Mouse (Mus musculus): Measurements from ENCODE around the gene Gfpt2. TPM values are rescaled to one million over a fixed set of nuclear protein-coding genes. Genes with fewer than 3 reads are reported as not detected.

Gene Gfpt2
- total and polyA plus RNA-seq, 2 experiments, result 0.20 to 0.28 TPM

- Histone ChIP-seq H3K79me2 (ENCODE audit: control insufficient read depth, insufficient read depth, low read length) (no peaks in the 10 kb centered on the region), H3K27me3 (ENCODE audit: control insufficient read depth, insufficient read depth, low read length) (no peaks in the 10 kb centered on the region), H3K4me3 (ENCODE audit: insufficient read depth, low read depth, low read length) (no peak overlapping the region), H3K9ac (ENCODE audit: low read depth, low read length) (no peak overlapping the region), H3K36me3 (ENCODE audit: control insufficient read depth, insufficient read depth, low read length) (no peaks in the 10 kb centered on the region), H3K27ac (replicated peaks; ENCODE audit: insufficient read depth, low read depth, low read length) (no peak overlapping the region), H3K4me1 (ENCODE audit: control insufficient read depth, insufficient read depth, low read length) (no peaks in the 10 kb centered on the region; the same call in none of the 2 replicates)
- TF ChIP-seq CTCF (IDR thresholded peaks at IDR 0.05; ENCODE audit: low read depth, low read length) (no peak), POLR2A (IDR thresholded peaks at IDR 0.05; ENCODE audit: extremely low read depth, insufficient read depth, low read length) (no peak)
- 43% methylated on average over 11 of the region's 11 CpGs for WGBS
- DNase-seq (ENCODE audit: extremely low read depth, low read depth, low spot score), result peak; percentile 69
These were observed 41.4 kb downstream of the Gfpt2 start for GRCm38 (mm10) chr11:49835257-49835956.

GRCm38 (mm10) chr11:49837717-49838407, 43.9 kb downstream of the Gfpt2 start:
- Histone ChIP-seq H3K4me1 (ENCODE audit: control insufficient read depth, insufficient read depth, low read length) (peaks cover 2% of the 10 kb centered on the region), H3K79me2 (ENCODE audit: control insufficient read depth, insufficient read depth, low read length) (no peaks in the 10 kb centered on the region), H3K27ac (replicated peaks; ENCODE audit: insufficient read depth, low read depth, low read length) (no peak overlapping the region), H3K4me3 (ENCODE audit: insufficient read depth, low read depth, low read length) (no peak overlapping the region), H3K27me3 (ENCODE audit: control insufficient read depth, insufficient read depth, low read length) (no peaks in the 10 kb centered on the region), H3K36me3 (ENCODE audit: control insufficient read depth, insufficient read depth, low read length) (no peaks in the 10 kb centered on the region), H3K9ac (ENCODE audit: low read depth, low read length) (no peak overlapping the region)
- DNase-seq (ENCODE audit: extremely low read depth, low read depth, low spot score), result peak; percentile 75
- no peak for TF ChIP-seq POLR2A (IDR thresholded peaks at IDR 0.05; ENCODE audit: extremely low read depth, insufficient read depth, low read length)
- no peak for TF ChIP-seq CTCF (IDR thresholded peaks at IDR 0.05; ENCODE audit: low read depth, low read length)
- 37% methylated on average over 13 of the region's 13 CpGs for WGBS

DNA sequence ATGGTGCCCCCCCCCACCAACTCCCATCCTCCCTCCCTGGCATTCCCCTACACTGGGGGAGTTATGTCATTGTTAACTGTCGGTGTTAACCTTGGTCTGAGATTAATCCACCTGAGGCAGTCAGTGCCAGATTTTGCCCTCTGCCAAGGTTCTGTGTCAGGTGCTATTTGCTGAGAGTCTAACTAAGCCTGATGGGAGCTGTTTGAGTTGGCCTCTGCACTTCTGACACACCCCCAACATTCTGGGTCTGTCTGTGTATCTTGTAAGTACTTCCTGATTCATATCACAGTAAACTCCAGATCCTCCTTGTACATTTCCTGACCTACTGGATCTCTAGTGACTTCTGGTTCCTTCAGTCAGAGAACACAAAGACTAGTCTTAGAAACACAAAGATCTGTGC, 46.7 kb downstream of the Gfpt2 start:
- Histone ChIP-seq H3K27ac (replicated peaks; ENCODE audit: insufficient read depth, low read depth, low read length) (no peak overlapping the region), H3K36me3 (ENCODE audit: control insufficient read depth, insufficient read depth, low read length) (no peaks in the 10 kb centered on the region), H3K4me3 (ENCODE audit: insufficient read depth, low read depth, low read length) (no peak overlapping the region), H3K9ac (ENCODE audit: low read depth, low read length) (no peak overlapping the region), H3K27me3 (ENCODE audit: control insufficient read depth, insufficient read depth, low read length) (no peaks in the 10 kb centered on the region), H3K4me1 (ENCODE audit: control insufficient read depth, insufficient read depth, low read length) (peaks cover 2% of the 10 kb centered on the region), H3K79me2 (ENCODE audit: control insufficient read depth, insufficient read depth, low read length) (no peaks in the 10 kb centered on the region)
- DNase-seq (ENCODE audit: extremely low read depth, low read depth, low spot score), result peak; percentile 94
- TF ChIP-seq CTCF (IDR thresholded peaks at IDR 0.05; ENCODE audit: low read depth, low read length) (no peak), POLR2A (IDR thresholded peaks at IDR 0.05; ENCODE audit: extremely low read depth, insufficient read depth, low read length) (no peak)
- 5% methylated on average over 1 of the region's 1 CpGs for WGBS

- 5% methylated on average over 1 of the region's 1 CpGs for WGBS
- no peaks in the 10 kb centered on the region for H3K36me3 ChIP-seq (ENCODE audit: control insufficient read depth, insufficient read depth, low read length)
- H3K27me3 ChIP-seq (ENCODE audit: control insufficient read depth, insufficient read depth, low read length), result no peaks in the 10 kb centered on the region
- no peak for TF ChIP-seq POLR2A (IDR thresholded peaks at IDR 0.05; ENCODE audit: extremely low read depth, insufficient read depth, low read length)
- H3K4me1 ChIP-seq (ENCODE audit: control insufficient read depth, insufficient read depth, low read length), result peaks cover 4% of the 10 kb centered on the region
- peak; percentile 72 for DNase-seq (ENCODE audit: extremely low read depth, low read depth, low spot score)
- H3K27ac ChIP-seq (replicated peaks; ENCODE audit: insufficient read depth, low read depth, low read length), result no peak overlapping the region
- H3K9ac ChIP-seq (ENCODE audit: low read depth, low read length), result no peak overlapping the region
- no peaks in the 10 kb centered on the region for H3K79me2 ChIP-seq (ENCODE audit: control insufficient read depth, insufficient read depth, low read length)
- no peak overlapping the region for H3K4me3 ChIP-seq (ENCODE audit: insufficient read depth, low read depth, low read length)
These were observed 47.9 kb downstream of the Gfpt2 start for GRCm38 (mm10) chr11:49841886-49842285.

GRCm38 (mm10) chr11:49842718-49843117, 48.7 kb downstream of the Gfpt2 start:
- Histone ChIP-seq H3K27ac (replicated peaks; ENCODE audit: insufficient read depth, low read depth, low read length) (no peak overlapping the region), H3K79me2 (ENCODE audit: control insufficient read depth, insufficient read depth, low read length) (no peaks in the 10 kb centered on the region), H3K4me3 (ENCODE audit: insufficient read depth, low read depth, low read length) (no peak overlapping the region), H3K27me3 (ENCODE audit: control insufficient read depth, insufficient read depth, low read length) (no peaks in the 10 kb centered on the region), H3K9ac (ENCODE audit: low read depth, low read length) (no peak overlapping the region), H3K4me1 (ENCODE audit: control insufficient read depth, insufficient read depth, low read length) (peaks cover 4% of the 10 kb centered on the region), H3K36me3 (ENCODE audit: control insufficient read depth, insufficient read depth, low read length) (no peaks in the 10 kb centered on the region)
- 49% methylated on average over 3 of the region's 3 CpGs for WGBS
- no peak for DNase-seq (ENCODE audit: extremely low read depth, low read depth, low spot score)
- TF ChIP-seq CTCF (IDR thresholded peaks at IDR 0.05; ENCODE audit: low read depth, low read length), result no peak
- TF ChIP-seq POLR2A (IDR thresholded peaks at IDR 0.05; ENCODE audit: extremely low read depth, insufficient read depth, low read length), result no peak

GRCm38 (mm10) chr11:49844311-49844710, 50.3 kb downstream of the Gfpt2 start:
- DNase-seq (ENCODE audit: extremely low read depth, low read depth, low spot score), result no peak
- H3K79me2 ChIP-seq (ENCODE audit: control insufficient read depth, insufficient read depth, low read length), result no peaks in the 10 kb centered on the region
- no peaks in the 10 kb centered on the region for H3K27me3 ChIP-seq (ENCODE audit: control insufficient read depth, insufficient read depth, low read length)
- WGBS, result 95% methylated on average over 10 of the region's 10 CpGs
- H3K4me3 ChIP-seq (ENCODE audit: insufficient read depth, low read depth, low read length), result no peak overlapping the region
- peaks cover 11% of the 10 kb centered on the region for H3K4me1 ChIP-seq (ENCODE audit: control insufficient read depth, insufficient read depth, low read length)
- H3K36me3 ChIP-seq (ENCODE audit: control insufficient read depth, insufficient read depth, low read length), result no peaks in the 10 kb centered on the region
- H3K9ac ChIP-seq (ENCODE audit: low read depth, low read length), result no peak overlapping the region
- TF ChIP-seq POLR2A (IDR thresholded peaks at IDR 0.05; ENCODE audit: extremely low read depth, insufficient read depth, low read length), result no peak
- no peak for TF ChIP-seq CTCF (IDR thresholded peaks at IDR 0.05; ENCODE audit: low read depth, low read length)
- no peak overlapping the region for H3K27ac ChIP-seq (replicated peaks; ENCODE audit: insufficient read depth, low read depth, low read length)
